Mouse (Mus musculus): ENCODE measurements around the gene Kti12. TPM values are rescaled to one million over a fixed set of nuclear protein-coding genes. Genes with fewer than 3 reads are reported as not detected.

Gene Kti12
- total RNA-seq, 2 experiments from 2014 or later: 18.9 to 21.7 TPM

DNA sequence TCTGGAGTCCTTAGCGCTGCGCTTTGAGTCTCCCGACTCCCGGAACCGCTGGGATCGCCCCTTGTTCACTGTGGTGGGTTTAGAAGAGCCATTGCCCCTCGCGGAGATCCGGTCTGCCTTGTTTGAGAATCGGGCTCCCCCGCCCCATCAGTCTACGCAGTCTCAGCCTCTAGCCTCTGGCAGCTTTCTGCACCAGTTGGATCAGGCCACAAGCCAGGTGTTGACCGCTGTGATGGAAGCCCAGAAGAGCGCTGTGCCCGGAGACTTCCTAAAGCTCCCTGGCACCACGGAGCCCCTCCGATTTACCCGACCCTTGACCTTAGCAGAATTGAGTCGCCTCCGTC lies 892 bp downstream of the Kti12 start, which contains the start of gene A730015C16Rik:
TSS of gene A730015C16Rik (minus strand) at position 115 of the 344 bp plus-strand sequence.
- DNase-seq: no peak
- intact Hi-C loops (cut with DNase I): no loop called here

DNA sequence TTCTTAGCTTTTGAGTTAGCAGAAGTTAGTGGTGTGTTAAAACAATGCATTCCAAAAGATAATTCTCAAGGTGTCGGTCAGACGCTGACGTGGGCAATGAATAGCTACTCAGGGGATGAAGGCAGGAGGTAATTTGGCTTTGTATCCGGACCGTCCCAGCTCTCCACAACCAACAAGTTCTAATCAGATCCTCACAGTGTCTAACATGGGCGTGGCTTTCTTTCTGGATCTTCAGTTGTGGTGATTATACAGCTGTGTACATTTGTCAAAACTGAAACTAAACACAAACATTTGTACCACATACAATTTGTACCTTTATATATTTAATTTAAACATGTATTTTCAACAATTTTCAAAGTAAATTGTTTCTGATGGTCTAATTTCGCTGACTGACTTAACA lies 19.2 kb downstream of the Kti12 start:
- DNase-seq: no peak
- intact Hi-C loops (cut with DNase I): no loop called here

DNA sequence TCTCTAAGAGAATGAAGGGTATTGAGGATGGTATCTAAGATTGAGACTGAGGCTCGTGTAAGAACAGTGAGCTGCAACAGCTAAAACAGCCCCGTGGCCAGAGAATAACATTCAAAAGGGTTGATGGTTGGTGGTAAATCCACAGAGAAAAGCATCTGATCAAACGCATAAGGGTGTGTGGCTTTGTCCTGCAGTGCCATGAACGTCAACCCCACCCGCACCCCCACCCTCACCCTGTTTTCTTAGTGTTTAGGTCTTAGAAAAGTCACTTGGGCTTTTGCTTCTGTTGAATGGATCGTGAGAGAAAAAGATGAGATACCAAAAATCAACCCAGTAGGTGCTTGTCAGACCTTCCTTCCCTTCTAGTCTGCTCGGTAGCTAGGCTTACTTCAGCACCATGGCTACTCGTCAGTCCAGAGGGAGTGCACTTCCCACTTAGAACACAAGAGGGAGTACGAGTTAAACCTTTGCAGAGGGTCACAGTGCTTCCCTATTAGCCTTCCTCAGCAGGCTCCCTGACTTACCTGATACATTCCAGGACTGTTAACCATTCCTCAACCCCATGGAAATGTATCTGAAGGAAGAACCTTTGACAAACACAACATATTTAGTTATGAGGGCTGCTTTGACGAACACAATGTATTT lies 22.3 kb downstream of the Kti12 start:
- intact Hi-C loops (cut with DNase I): loop anchor here (2.0 to 10.0 kb wide), 3 partner anchors 107 to 292 kb away; no protein-coding TSS in a partner anchor
- peak in 1 of 2 experiments; percentile 66 for DNase-seq

DNA sequence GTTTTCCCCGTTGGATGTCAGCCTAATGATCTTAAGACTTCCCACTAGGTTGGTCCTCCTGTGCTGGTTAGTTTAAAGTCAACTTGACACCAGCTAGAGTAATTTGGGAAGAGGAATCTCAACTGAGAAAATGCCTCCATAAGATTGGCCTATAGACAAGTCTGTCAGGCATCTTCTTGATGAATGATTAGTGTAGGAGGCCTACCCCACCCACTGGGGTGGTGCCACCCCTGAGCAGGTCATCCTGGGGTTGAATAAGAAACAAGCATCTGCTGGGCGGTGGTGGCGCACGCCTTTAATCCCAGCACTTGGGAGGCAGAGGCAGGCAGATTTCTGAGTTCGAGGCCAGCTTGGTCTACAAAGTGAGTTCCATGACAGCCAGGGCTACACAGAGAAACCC lies 26.2 kb downstream of the Kti12 start:
- intact Hi-C loops (cut with DNase I): loop anchor here (5.0 to 10.0 kb wide), 2 partner anchors 161 to 289 kb away; no protein-coding TSS in a partner anchor
- no peak for DNase-seq

DNA sequence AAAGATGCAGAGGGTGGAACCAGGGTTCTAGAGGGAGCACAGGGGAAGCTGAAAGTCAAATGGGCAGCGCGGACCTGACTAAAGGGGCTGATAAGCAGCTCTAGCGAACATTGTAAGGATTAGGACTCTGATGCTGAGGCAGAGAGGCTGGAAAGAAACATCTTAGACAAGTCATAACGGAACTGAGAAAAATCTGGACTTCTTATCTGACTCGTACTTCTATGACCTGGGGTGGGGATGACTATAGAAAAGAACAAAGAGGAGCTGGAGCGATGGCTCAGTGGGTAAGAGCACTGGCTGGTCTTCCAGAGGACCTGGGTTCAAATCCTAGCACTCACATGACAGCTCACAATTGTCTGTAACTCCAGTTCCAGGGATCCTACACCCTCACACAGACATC lies 30.3 kb downstream of the Kti12 start:
- intact Hi-C loops (cut with DNase I): loop anchor here (10.0 kb wide), 1 partner anchor 157 kb away; no protein-coding TSS in a partner anchor
- DNase-seq: no peak

DNA sequence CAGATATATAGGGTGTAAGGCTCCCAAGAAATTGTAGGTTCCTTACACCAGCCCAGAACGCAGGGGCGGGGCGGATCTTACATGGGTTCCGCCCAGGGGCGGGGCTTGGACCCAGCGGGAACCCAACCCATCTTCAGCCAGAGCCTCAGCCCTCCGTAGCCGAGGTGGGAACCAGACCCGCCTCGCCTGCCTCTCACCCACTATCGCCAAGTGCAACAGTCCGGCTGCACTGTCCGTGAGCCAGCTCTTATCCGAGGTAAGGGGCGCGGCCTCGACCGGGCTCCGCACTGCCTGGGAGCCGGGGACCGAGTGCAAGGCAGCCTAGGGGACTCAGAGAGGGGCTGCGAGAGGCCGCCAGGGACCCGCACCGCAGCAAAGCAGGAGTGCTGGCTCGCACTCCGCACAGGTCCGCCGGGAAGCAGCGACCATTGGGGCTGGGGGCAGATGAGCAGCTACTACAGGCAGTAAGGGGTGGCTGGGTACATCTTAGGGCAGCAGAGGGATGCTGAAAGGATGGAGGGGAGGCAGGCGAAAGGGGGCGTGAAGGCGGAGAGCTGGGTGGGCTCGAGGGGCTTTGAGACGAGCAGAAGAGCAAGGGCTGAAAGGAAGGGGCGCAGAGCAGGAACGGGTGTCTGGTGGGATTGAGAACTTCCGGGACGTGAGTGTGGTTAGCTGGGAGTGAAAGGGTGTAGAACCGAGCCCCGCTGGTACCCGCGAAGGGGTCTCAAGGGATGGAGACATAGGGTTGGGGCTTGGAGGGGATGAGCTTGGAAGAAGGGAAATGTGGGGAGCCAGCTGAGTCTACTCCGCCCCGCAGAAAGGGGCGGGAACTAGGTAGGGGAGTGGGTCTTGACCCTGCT lies 31.6 kb downstream of the Kti12 start, which contains the start of gene Rab3b:
TSS of gene Rab3b (plus strand) at position 101 of the 860 bp plus-strand sequence.
- peak in 1 of 2 experiments; percentile 17 for DNase-seq
- intact Hi-C loops (cut with DNase I): loop anchor here (10.0 kb wide), 1 partner anchor 156 kb away; no protein-coding TSS in a partner anchor

DNA sequence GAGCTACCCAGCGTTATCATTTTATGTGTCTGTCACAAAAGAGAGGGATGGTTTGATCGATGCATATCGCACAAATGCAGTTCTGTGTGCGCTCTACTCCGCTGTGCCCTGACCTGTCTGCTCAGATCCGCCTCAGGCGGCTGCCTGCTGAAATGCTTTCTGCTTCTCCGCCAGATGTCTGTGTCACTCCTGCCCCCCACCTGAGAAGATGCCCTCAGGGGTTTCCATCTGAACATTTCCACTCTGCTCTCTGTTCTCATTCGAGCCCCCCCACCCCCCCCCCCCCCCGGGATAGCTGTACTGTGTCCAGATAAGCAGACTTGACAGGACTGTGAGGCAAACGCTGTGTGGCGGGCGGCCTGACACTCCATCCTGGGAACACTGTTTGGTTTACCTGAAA lies 36.2 kb downstream of the Kti12 start:
- no peak for DNase-seq
- intact Hi-C loops (cut with DNase I): no loop called here

DNA sequence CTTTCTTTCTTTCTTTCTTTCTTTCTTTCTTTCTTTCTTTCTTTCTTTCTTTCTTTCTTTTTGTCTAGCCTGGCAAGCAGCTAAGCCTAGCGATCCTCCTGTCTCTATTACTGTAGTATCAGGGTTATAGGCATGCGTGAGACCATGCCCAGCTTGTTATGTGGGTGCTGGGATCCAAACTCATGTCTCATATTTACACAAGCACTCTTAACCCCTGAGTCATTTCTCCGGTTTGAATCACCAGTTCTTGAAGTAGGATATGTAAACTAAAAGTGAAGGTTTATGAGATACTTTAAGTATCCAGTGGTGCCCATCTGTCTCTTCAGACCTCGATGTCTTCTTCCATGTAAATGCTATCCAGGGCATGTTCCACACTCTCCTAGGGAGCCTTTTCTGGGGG lies 39.9 kb downstream of the Kti12 start:
- intact Hi-C loops (cut with DNase I): no loop called here
- DNase-seq: no peak

DNA sequence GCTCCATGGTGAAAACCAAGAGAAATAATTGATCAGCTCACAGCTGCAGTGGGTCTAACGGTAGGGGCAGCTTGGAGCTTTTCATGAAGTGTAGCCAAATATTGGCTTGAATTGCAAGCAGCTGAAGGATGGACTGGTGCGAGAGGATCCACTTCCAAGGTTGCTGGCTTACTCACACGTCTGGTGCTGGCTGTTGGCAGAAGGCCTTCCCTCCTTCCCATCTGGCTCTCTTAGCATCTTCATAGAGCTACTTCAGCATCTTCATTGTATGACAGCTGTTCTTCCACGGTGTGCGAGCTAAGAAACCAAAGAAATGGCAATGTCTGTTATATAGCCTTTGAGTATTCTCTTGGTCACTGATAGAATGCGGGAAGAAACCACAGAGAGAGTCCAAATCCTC lies 43.3 kb downstream of the Kti12 start:
- intact Hi-C loops (cut with DNase I): no loop called here
- DNase-seq: no peak

Other genes starting within 250 kb of the Kti12 start
- 10 to 100 TPM; 17.6 to 18.2 TPM for gene Cc2d1b, start 227.8 kb upstream of the Kti12 start, total RNA-seq (2021)
- gene 3110021N24Rik, start 128.1 kb upstream of the Kti12 start, total RNA-seq (2021): 1 to 10 TPM in 1 of 2 experiments, under 1 TPM in 1; 0.69 to 1.1 TPM
- gene Zfyve9, start 67.0 kb upstream of the Kti12 start, total RNA-seq (2021): 10 to 100 TPM; 45.5 to 51.0 TPM
- 10 to 100 TPM; 43.3 to 44.6 TPM for gene Btf3l4, start 14.2 kb upstream of the Kti12 start, total RNA-seq (2021)
- 10 to 100 TPM; 11.5 to 13.3 TPM for gene Txndc12, start 13.2 kb upstream of the Kti12 start, total RNA-seq (2021)
- not detected for gene A730015C16Rik, start 834 bp downstream of the Kti12 start, total RNA-seq (2021)
- gene Rab3b, start 31.3 kb downstream of the Kti12 start, total RNA-seq (2021): under 1 TPM in 1 of 2 experiments, not detected in 1; 0.32 TPM
- gene Nrd1, start 152.9 kb downstream of the Kti12 start, total RNA-seq (2021): 100 to 1,000 TPM; 102 to 120 TPM